Mouse (Mus musculus) embryonic facial prominence, embryonic 11.5 days (tissue): Measurements from ENCODE around the gene Srpk1. TPM values are rescaled to one million over a fixed set of nuclear protein-coding genes. Genes with fewer than 3 reads are reported as not detected.

ENCODE experiments used
- ATAC-seq: fragments of 200-750 bp; cut with Nextera tagmentation; replicated peaks from 2 replicates; pipeline ENCODE4 v1.8.0; 2017; ENCODE audit warnings: low read depth; ENCODE audit not compliant: insufficient number of reproducible peaks, low FRiP score, low TSS enrichment
- DNase-seq: peaks from one replicate; pipeline ENCODE4 v3.0.0-alpha.2; 2015; ENCODE audit warnings: low spot score
- H3K27ac ChIP-seq: fragments of 300-500 bp; sonication (generic); replicated peaks from 2 replicates; pipeline ENCODE4 v1.5.1; 2014; ENCODE audit warnings: mild to moderate bottlenecking, low read depth, low read length, control low read depth
- H3K27me3 ChIP-seq: fragments of 300-500 bp; sonication (generic); 2 replicates; pipeline ENCODE4 v1.6.1; 2014; ENCODE audit warnings: mild to moderate bottlenecking, low read length, moderate library complexity, mixed read lengths; ENCODE audit not compliant: control insufficient read depth, insufficient read depth
- H3K36me3 ChIP-seq: fragments of 300-500 bp; sonication (generic); replicated peaks from 2 replicates; pipeline ENCODE4 v1.6.1; 2014; ENCODE audit warnings: low read depth, mild to moderate bottlenecking, low read length, moderate library complexity, mixed read lengths; ENCODE audit not compliant: control insufficient read depth, insufficient read depth
- H3K4me1 ChIP-seq: fragments of 300-500 bp; sonication (generic); 2 replicates; pipeline ENCODE4 v1.6.1; 2014; ENCODE audit warnings: low read length, mixed read lengths; ENCODE audit not compliant: control insufficient read depth, insufficient read depth
- H3K4me2 ChIP-seq: fragments of 300-500 bp; sonication (generic); 2 replicates; pipeline ENCODE4 v1.6.1; 2014; ENCODE audit warnings: low read depth, mild to moderate bottlenecking, control low read depth, low read length, moderate library complexity
- H3K4me3 ChIP-seq: fragments of 300-500 bp; sonication (generic); 2 replicates; pipeline ENCODE4 v1.5.1; 2014; ENCODE audit warnings: low read depth, low read length, control low read depth
- H3K9ac ChIP-seq: fragments of 300-500 bp; sonication (generic); replicated peaks from 2 replicates; pipeline ENCODE4 v1.6.1; 2014; ENCODE audit warnings: mild to moderate bottlenecking, control low read depth, low read length
- H3K9me3 ChIP-seq: fragments of 300-500 bp; sonication (generic); replicated peaks from 2 replicates; pipeline ENCODE4 v1.6.1; 2016; ENCODE audit warnings: mild to moderate bottlenecking, low read length, inconsistent platforms, mixed read lengths; ENCODE audit not compliant: control insufficient read depth
- WGBS: fragments of 180-500 bp; shearing (Covaris S2); extraction: QIAGEN DNeasy Blood & Tissue Kit; methylation state at CpG from one replicate; pipeline ENCODE4 v1.1.7; 2014; 5-methylcytosine and 5-hydroxymethylcytosine counted together
- microRNA-seq: library from miRNA; unstranded; fragments of <30 nt; microRNA quantifications from one replicate; pipeline ENCODE4, GENCODE M21; 2016; ENCODE audit warnings: borderline number of aligned reads
- polyA plus RNA-seq: library from polyadenylated mRNA; unstranded; fragments of >200 nt; fragmentation: Nextera tagmentation; extraction: Ambion mirVana; gene quantifications from 2 replicates; pipeline ENCODE4 v1.2.1, GENCODE M21; 2014

The Srpk1 gene
- polyA plus RNA-seq, 1 experiment from 2014 or later: 135 TPM

GRCm38 (mm10) chr17:28548550-28548949 is 74.0 kb downstream of the Srpk1 start:
- ATAC-seq: no peak
- WGBS: 54% methylated on average over 11 of the region's 11 CpGs
- H3K27ac ChIP-seq: no peak overlapping the region
- H3K4me1 ChIP-seq: no peaks in the 10 kb centered on the region
- no peaks in the 10 kb centered on the region for H3K36me3 ChIP-seq
- no peak for DNase-seq
- no peaks in the 10 kb centered on the region for H3K27me3 ChIP-seq
- no peak overlapping the region for H3K9ac ChIP-seq
- no peak overlapping the region for H3K4me3 ChIP-seq
- H3K9me3 ChIP-seq: no peaks in the 10 kb centered on the region
- H3K4me2 ChIP-seq: no peak overlapping the region

- Histone ChIP-seq H3K4me1 (no peaks in the 10 kb centered on the region), H3K27ac (no peak overlapping the region), H3K4me3 (no peak overlapping the region), H3K36me3 (no peaks in the 10 kb centered on the region), H3K9ac (no peak overlapping the region), H3K27me3 (no peaks in the 10 kb centered on the region), H3K9me3 (no peaks in the 10 kb centered on the region), H3K4me2 (no peak overlapping the region)
- WGBS: 83% methylated on average over 1 of the region's 1 CpGs
- DNase-seq: no peak
- ATAC-seq: no peak
Measured at GRCm38 (mm10) chr17:28546925-28547324, 75.6 kb downstream of the Srpk1 start.

GRCm38 (mm10) chr17:28537881-28538280 is 84.6 kb downstream of the Srpk1 start:
- Histone ChIP-seq H3K27ac (no peak overlapping the region), H3K4me1 (no peaks in the 10 kb centered on the region), H3K4me3 (no peak overlapping the region), H3K4me2 (no peak overlapping the region), H3K9me3 (no peaks in the 10 kb centered on the region), H3K27me3 (no peaks in the 10 kb centered on the region), H3K36me3 (no peaks in the 10 kb centered on the region), H3K9ac (no peak overlapping the region)
- ATAC-seq (no peak), DNase-seq (no peak)
- 48% methylated on average over 12 of the region's 12 CpGs for WGBS

Small RNA genes lying within 50 kb of the gene (microRNA-seq; reads per million reads assigned to microRNA genes)
- not detected for gene Mir6969

Other genes starting within 250 kb of the Srpk1 start
- 12.3 and 12.8 TPM in 2 replicates for gene Fkbp5, start 105.2 kb downstream of the Srpk1 start, polyA plus RNA-seq
- not detected in 2 replicates for gene Armc12, start 91.9 kb downstream of the Srpk1 start, polyA plus RNA-seq
- gene Clpsl2, start 73.3 kb downstream of the Srpk1 start, polyA plus RNA-seq: not detected in 2 replicates
- not detected in 2 replicates for gene Clps, start 61.9 kb downstream of the Srpk1 start, polyA plus RNA-seq
- 0.34 TPM in 1 of 2 replicates, not detected in the other for gene Lhfpl5, start 47.1 kb downstream of the Srpk1 start, polyA plus RNA-seq
- 0.36 and 0.55 TPM in 2 replicates for gene Slc26a8, start 67.5 kb upstream of the Srpk1 start, polyA plus RNA-seq
- 53.0 and 53.7 TPM in 2 replicates for gene Mapk14, start 68.6 kb upstream of the Srpk1 start, polyA plus RNA-seq
- 0.62 and 1.5 TPM in 2 replicates for gene AC170998.1, start 103.4 kb upstream of the Srpk1 start, polyA plus RNA-seq
- gene Mapk13, start 146.6 kb upstream of the Srpk1 start, polyA plus RNA-seq: 10.3 and 11.5 TPM in 2 replicates
- gene Brpf3, start 178.4 kb upstream of the Srpk1 start, polyA plus RNA-seq: 5.9 and 6.8 TPM in 2 replicates
- gene Pnpla1, start 235.7 kb upstream of the Srpk1 start, polyA plus RNA-seq: not detected in 2 replicates